Mouse (Mus musculus) midbrain, embryonic 14.5 days (tissue): ENCODE measurements around the gene Bcas3. TPM values are rescaled to one million over a fixed set of nuclear protein-coding genes. Genes with fewer than 3 reads are reported as not detected.

Experiments used
- ATAC-seq: fragments of 200-750 bp; cut with Nextera tagmentation; 2 replicates; pipeline ENCODE4 v1.8.0; 2017; ENCODE audit warnings: moderate number of reproducible peaks, moderate library complexity; ENCODE audit not compliant: low FRiP score, low TSS enrichment
- DNase-seq: peaks from one replicate; pipeline ENCODE4 v3.0.0-alpha.2; 2015
- H3K27ac ChIP-seq: fragments of 300-500 bp; sonication (generic); replicated peaks from 2 replicates; pipeline ENCODE4 v1.5.1; 2014; ENCODE audit warnings: mild to moderate bottlenecking, low read depth, low read length, moderate library complexity
- H3K27me3 ChIP-seq: fragments of 300-500 bp; sonication (generic); 2 replicates; pipeline ENCODE4 v1.6.1; 2014; ENCODE audit warnings: low read length, control low read depth, mixed read lengths; ENCODE audit not compliant: control insufficient read depth, insufficient read depth
- H3K36me3 ChIP-seq: fragments of 300-500 bp; sonication (generic); 2 replicates; pipeline ENCODE4 v1.6.1; 2014; ENCODE audit warnings: low read length, control low read depth; ENCODE audit not compliant: control insufficient read depth, insufficient read depth
- H3K4me1 ChIP-seq: fragments of 300-500 bp; sonication (generic); 2 replicates; pipeline ENCODE4 v1.6.1; 2014; ENCODE audit warnings: mild to moderate bottlenecking, antibody characterized with exemption, low read length, control low read depth; ENCODE audit not compliant: control insufficient read depth, insufficient read depth
- H3K4me2 ChIP-seq: fragments of 300-500 bp; sonication (generic); 2 replicates; pipeline ENCODE4 v1.6.1; 2014; ENCODE audit warnings: mild to moderate bottlenecking, low read length, moderate library complexity
- H3K4me3 ChIP-seq: fragments of 300-500 bp; sonication (generic); replicated peaks from 2 replicates; pipeline ENCODE4 v1.5.1; 2014; ENCODE audit warnings: low read depth, low read length
- H3K9ac ChIP-seq: fragments of 300-500 bp; sonication (generic); replicated peaks from 2 replicates; pipeline ENCODE4 v1.6.1; 2014; ENCODE audit warnings: mild to moderate bottlenecking, low read length, moderate library complexity
- H3K9me3 ChIP-seq: fragments of 300-500 bp; sonication (generic); 2 replicates; pipeline ENCODE4 v1.6.1; 2016; ENCODE audit warnings: low read length, control low read depth, mixed read lengths; ENCODE audit not compliant: control insufficient read depth
- WGBS: fragments of 180-500 bp; shearing (Covaris S2); extraction: QIAGEN DNeasy Blood & Tissue Kit; methylation state at CpG from one replicate; pipeline ENCODE4 v1.1.7; 2014; 5-methylcytosine and 5-hydroxymethylcytosine counted together
- polyA plus RNA-seq: library from polyadenylated mRNA; unstranded; fragments of >200 nt; fragmentation: Nextera tagmentation; extraction: Ambion mirVana; gene quantifications from 2 replicates; pipeline ENCODE4 v1.2.1, GENCODE M21; 2014

Bcas3 gene
- polyA plus RNA-seq, 1 experiment from 2014 or later: 33.4 TPM

- Histone ChIP-seq H3K9ac (no peak overlapping the region), H3K9me3 (no peaks in the 10 kb centered on the region), H3K27me3 (no peaks in the 10 kb centered on the region), H3K4me3 (no peak overlapping the region), H3K36me3 (no peaks in the 10 kb centered on the region), H3K4me2 (no peak overlapping the region), H3K4me1 (0 out of 2 replicates have a peak, but pooled peaks cover 4% of the 10 kb centered on the region), H3K27ac (no peak overlapping the region)
- ATAC-seq (no peak), DNase-seq (peak; percentile 47)
- 32% methylated on average over 12 of the region's 12 CpGs for WGBS
Observed at GRCm38 (mm10) chr11:85392179-85392863, 39.4 kb downstream of the Bcas3 start.

GRCm38 (mm10) chr11:85392864-85393220 is 39.9 kb downstream of the Bcas3 start:
- no peak for ATAC-seq
- H3K27me3 ChIP-seq: no peaks in the 10 kb centered on the region
- H3K9ac ChIP-seq: no peak overlapping the region
- H3K4me3 ChIP-seq: no peak overlapping the region
- no peak overlapping the region for H3K27ac ChIP-seq
- H3K4me1 ChIP-seq: 0 out of 2 replicates have a peak, but pooled peaks cover 4% of the 10 kb centered on the region
- H3K9me3 ChIP-seq: no peaks in the 10 kb centered on the region
- no peaks in the 10 kb centered on the region for H3K36me3 ChIP-seq
- peak; percentile 38 for DNase-seq
- no peak overlapping the region for H3K4me2 ChIP-seq
- 18% methylated on average over 9 of the region's 9 CpGs for WGBS

- Histone ChIP-seq H3K27me3 (no peaks in the 10 kb centered on the region), H3K9me3 (no peaks in the 10 kb centered on the region), H3K4me1 (0 out of 2 replicates have a peak, but pooled peaks cover 4% of the 10 kb centered on the region), H3K4me3 (no peak overlapping the region), H3K36me3 (no peaks in the 10 kb centered on the region), H3K4me2 (no peak overlapping the region), H3K27ac (no peak overlapping the region), H3K9ac (no peak overlapping the region)
- DNase-seq: peak; percentile 13
- no peak for ATAC-seq
- WGBS: 65% methylated on average over 3 of the region's 3 CpGs
Observed at GRCm38 (mm10) chr11:85393990-85394389, 41.0 kb downstream of the Bcas3 start.

GRCm38 (mm10) chr11:85395361-85395760 is 42.4 kb downstream of the Bcas3 start:
- Histone ChIP-seq H3K36me3 (no peaks in the 10 kb centered on the region), H3K4me3 (no peak overlapping the region), H3K9ac (no peak overlapping the region), H3K27me3 (no peaks in the 10 kb centered on the region), H3K9me3 (no peaks in the 10 kb centered on the region), H3K4me2 (no peak overlapping the region), H3K4me1 (0 out of 2 replicates have a peak, but pooled peaks cover 4% of the 10 kb centered on the region), H3K27ac (no peak overlapping the region)
- DNase-seq (no peak), ATAC-seq (no peak)
- WGBS: 19% methylated on average over 7 of the region's 7 CpGs

- Histone ChIP-seq H3K27ac (no peak overlapping the region), H3K4me1 (no peaks in the 10 kb centered on the region), H3K27me3 (no peaks in the 10 kb centered on the region), H3K9ac (no peak overlapping the region), H3K4me3 (no peak overlapping the region), H3K36me3 (no peaks in the 10 kb centered on the region), H3K4me2 (no peak overlapping the region), H3K9me3 (no peaks in the 10 kb centered on the region)
- ATAC-seq: no peak
- no peak for DNase-seq
- WGBS: 63% methylated on average over 3 of the region's 3 CpGs
Observed at GRCm38 (mm10) chr11:85406531-85406930, 53.6 kb downstream of the Bcas3 start.

- no peaks in the 10 kb centered on the region for H3K4me1 ChIP-seq
- no peak overlapping the region for H3K9ac ChIP-seq
- no peaks in the 10 kb centered on the region for H3K36me3 ChIP-seq
- no peak overlapping the region for H3K4me2 ChIP-seq
- H3K27ac ChIP-seq: no peak overlapping the region
- ATAC-seq (no peak), DNase-seq (no peak)
- no peaks in the 10 kb centered on the region for H3K9me3 ChIP-seq
- no peaks in the 10 kb centered on the region for H3K27me3 ChIP-seq
- H3K4me3 ChIP-seq: no peak overlapping the region
- WGBS: 74% methylated on average over 3 of the region's 3 CpGs
Observed at GRCm38 (mm10) chr11:85407700-85408099, 54.7 kb downstream of the Bcas3 start.

- WGBS: 74% methylated on average over 7 of the region's 7 CpGs
Observed at GRCm38 (mm10) chr11:85412319-85412718, 59.4 kb downstream of the Bcas3 start.

GRCm38 (mm10) chr11:85414476-85414875 is 61.5 kb downstream of the Bcas3 start:
- H3K4me2 ChIP-seq: no peak overlapping the region

More at GRCm38 (mm10) chr11:85412319-85412718, 59.4 kb downstream of the Bcas3 start:
- Histone ChIP-seq H3K4me3 (no peak overlapping the region), H3K36me3 (no peaks in the 10 kb centered on the region), H3K9me3 (no peaks in the 10 kb centered on the region), H3K9ac (no peak overlapping the region), H3K27me3 (no peaks in the 10 kb centered on the region), H3K27ac (no peak overlapping the region), H3K4me1 (no peaks in the 10 kb centered on the region), H3K4me2 (no peak overlapping the region)
- no peak for ATAC-seq
- no peak for DNase-seq

GRCm38 (mm10) chr11:85427353-85427752 is 74.4 kb downstream of the Bcas3 start:
- Histone ChIP-seq H3K4me3 (no peak overlapping the region), H3K4me1 (no peaks in the 10 kb centered on the region), H3K9ac (no peak overlapping the region), H3K9me3 (no peaks in the 10 kb centered on the region), H3K27ac (no peak overlapping the region), H3K4me2 (no peak overlapping the region), H3K36me3 (no peaks in the 10 kb centered on the region), H3K27me3 (no peaks in the 10 kb centered on the region)
- ATAC-seq (no peak), DNase-seq (no peak)
- WGBS: 85% methylated on average over 6 of the region's 6 CpGs

More at GRCm38 (mm10) chr11:85414476-85414875, 61.5 kb downstream of the Bcas3 start:
- no peak for ATAC-seq
- Histone ChIP-seq H3K4me3 (no peak overlapping the region), H3K9me3 (no peaks in the 10 kb centered on the region), H3K9ac (no peak overlapping the region), H3K36me3 (no peaks in the 10 kb centered on the region), H3K4me1 (no peaks in the 10 kb centered on the region), H3K27me3 (no peaks in the 10 kb centered on the region), H3K27ac (no peak overlapping the region)
- no peak for DNase-seq
- 88% methylated on average over 1 of the region's 1 CpGs for WGBS
